Mouse (Mus musculus): ENCODE results near the gene Armc5. TPM values are rescaled to one million over a fixed set of nuclear protein-coding genes. Genes with fewer than 3 reads are reported as not detected.

Gene Armc5
- 8.2 and 8.5 TPM in 2 replicates for polyA plus RNA-seq (2014; fragmentation: Nextera tagmentation; extraction: Ambion mirVana)

- peak; percentile 23; the same call in 1 of the 2 replicates for ATAC-seq (ENCODE audit: insufficient number of reproducible peaks, insufficient read depth, low FRiP score, low read depth)
- no peaks in the 10 kb centered on the region for H3K9me3 ChIP-seq (ENCODE audit: control insufficient read depth, low read length)
- peak within 1 kb of the TSS; percentile 97 for H3K27ac ChIP-seq (replicated peaks in 1 of 2; ENCODE audit: control insufficient read depth in 1 of 2, insufficient read depth in 1 of 2, low read depth in 2 of 2, low read length in 2 of 2)
- H3K4me1 ChIP-seq (ENCODE audit: control insufficient read depth in 2 of 2, insufficient read depth in 2 of 2, low read length in 2 of 2), result peaks cover 6 to 14% of the 10 kb centered on the region in 2 experiments
- H3K36me3 ChIP-seq (ENCODE audit: control insufficient read depth, insufficient read depth, low read length), result peaks cover 39% of the 10 kb centered on the region
- H3K9ac ChIP-seq (ENCODE audit: low read length), result peak within 1 kb of the TSS; percentile 87
- WGBS, result 25% methylated on average over 37 of the region's 37 CpGs
- H3K4me3 ChIP-seq (ENCODE audit: control insufficient read depth in 1 of 2, insufficient read depth in 1 of 2, low read depth in 1 of 2, low read length in 2 of 2), result peak within 1 kb of the TSS; percentile 76 to 79
- H3K4me2 ChIP-seq (ENCODE audit: low read length), result peak within 1 kb of the TSS; percentile 84
- H3K27me3 ChIP-seq (ENCODE audit: control insufficient read depth, insufficient read depth, low read length), result no peaks in the 10 kb centered on the region
These were observed at the start of gene Armc5 for GRCm38 (mm10) chr7:128236856-128237592. Gene Armc5, plus strand, starts transcription at chr7:128237342.

- no peaks in the 10 kb centered on the region for H3K9me3 ChIP-seq (ENCODE audit: control insufficient read depth, low read length)
- peaks cover 5% of the 10 kb centered on the region; the same call in 1 of the 2 replicates for H3K36me3 ChIP-seq (ENCODE audit: control insufficient read depth, insufficient read depth, low read length)
- ATAC-seq (ENCODE audit: insufficient number of reproducible peaks, insufficient read depth, low FRiP score, low read depth), result no peak
- H3K27me3 ChIP-seq (ENCODE audit: control insufficient read depth, insufficient read depth, low read length), result no peaks in the 10 kb centered on the region
- H3K4me1 ChIP-seq (ENCODE audit: control insufficient read depth in 2 of 2, insufficient read depth in 2 of 2, low read length in 2 of 2), result peaks cover 1 to 6% of the 10 kb centered on the region in 2 experiments; a peak in 3 of 4 replicates
- H3K4me3 ChIP-seq (ENCODE audit: control insufficient read depth in 1 of 2, insufficient read depth in 1 of 2, low read depth in 1 of 2, low read length in 2 of 2), result no peak overlapping the region
- no peak overlapping the region for H3K27ac ChIP-seq (replicated peaks in 1 of 2; ENCODE audit: control insufficient read depth in 1 of 2, insufficient read depth in 1 of 2, low read depth in 2 of 2, low read length in 2 of 2)
- 88% methylated on average over 9 of the region's 9 CpGs for WGBS
- no peak overlapping the region for H3K4me2 ChIP-seq (ENCODE audit: low read length)
- no peak overlapping the region for H3K9ac ChIP-seq (ENCODE audit: low read length)
These were observed 35.5 kb upstream of the Armc5 start for GRCm38 (mm10) chr7:128201607-128202006.

DNA sequence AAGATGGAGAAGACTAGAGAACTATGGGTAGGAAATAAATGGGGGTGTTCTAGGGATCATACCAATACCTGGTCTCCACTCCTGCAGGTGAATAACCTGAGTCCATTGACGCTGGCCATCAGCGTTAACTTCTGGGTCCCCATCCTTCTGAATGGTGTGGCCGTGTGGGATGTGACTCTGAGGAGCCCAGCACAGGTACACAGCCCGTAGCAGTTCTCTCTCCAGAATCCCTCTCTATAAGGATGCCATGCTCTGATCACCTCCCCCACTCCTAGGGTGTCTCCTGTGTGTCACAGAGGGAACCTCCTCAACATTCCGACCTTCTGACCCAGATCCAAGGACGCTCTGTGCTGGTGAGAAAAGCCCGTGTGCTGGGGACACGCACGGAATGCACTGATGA lies 34.1 kb upstream of the Armc5 start:
- Histone ChIP-seq H3K9me3 (ENCODE audit: control insufficient read depth, low read length) (no peaks in the 10 kb centered on the region), H3K36me3 (ENCODE audit: control insufficient read depth, insufficient read depth, low read length) (peaks cover 5% of the 10 kb centered on the region; the same call in 1 of the 2 replicates), H3K4me2 (ENCODE audit: low read length) (no peak overlapping the region), H3K9ac (ENCODE audit: low read length) (no peak overlapping the region), H3K27ac (replicated peaks in 1 of 2; ENCODE audit: control insufficient read depth in 1 of 2, insufficient read depth in 1 of 2, low read depth in 2 of 2, low read length in 2 of 2) (no peak overlapping the region), H3K4me3 (ENCODE audit: control insufficient read depth in 1 of 2, insufficient read depth in 1 of 2, low read depth in 1 of 2, low read length in 2 of 2) (no peak overlapping the region), H3K27me3 (ENCODE audit: control insufficient read depth, insufficient read depth, low read length) (no peaks in the 10 kb centered on the region), H3K4me1 (ENCODE audit: control insufficient read depth in 2 of 2, insufficient read depth in 2 of 2, low read length in 2 of 2) (peaks cover 3 to 7% of the 10 kb centered on the region in 2 experiments; a peak in 3 of 4 replicates)
- whole genome bisulfite sequencing, result 64% methylated on average over 9 of the region's 9 CpGs
- no peak for ATAC-seq (ENCODE audit: insufficient number of reproducible peaks, insufficient read depth, low FRiP score, low read depth)

- no peak overlapping the region for H3K9ac ChIP-seq (ENCODE audit: low read length)
- no peak overlapping the region for H3K27ac ChIP-seq (replicated peaks in 1 of 2; ENCODE audit: control insufficient read depth in 1 of 2, insufficient read depth in 1 of 2, low read depth in 2 of 2, low read length in 2 of 2)
- no peaks in the 10 kb centered on the region for H3K9me3 ChIP-seq (ENCODE audit: control insufficient read depth, low read length)
- WGBS, result 93% methylated on average over 8 of the region's 8 CpGs
- H3K4me2 ChIP-seq (ENCODE audit: low read length), result no peak overlapping the region
- H3K27me3 ChIP-seq (ENCODE audit: control insufficient read depth, insufficient read depth, low read length), result no peaks in the 10 kb centered on the region
- H3K4me1 ChIP-seq (ENCODE audit: control insufficient read depth in 2 of 2, insufficient read depth in 2 of 2, low read length in 2 of 2), result peaks cover 3 to 7% of the 10 kb centered on the region in 2 experiments; a peak in 3 of 4 replicates
- no peak for ATAC-seq (ENCODE audit: insufficient number of reproducible peaks, insufficient read depth, low FRiP score, low read depth)
- H3K36me3 ChIP-seq (ENCODE audit: control insufficient read depth, insufficient read depth, low read length), result peaks cover 5% of the 10 kb centered on the region; the same call in 1 of the 2 replicates
- no peak overlapping the region for H3K4me3 ChIP-seq (ENCODE audit: control insufficient read depth in 1 of 2, insufficient read depth in 1 of 2, low read depth in 1 of 2, low read length in 2 of 2)
These were observed 33.0 kb upstream of the Armc5 start for GRCm38 (mm10) chr7:128204179-128204578.

- H3K36me3 ChIP-seq (ENCODE audit: control insufficient read depth, insufficient read depth, low read length), result peaks cover 5% of the 10 kb centered on the region; the same call in 1 of the 2 replicates
- 45% methylated on average over 18 of the region's 18 CpGs for WGBS
- H3K4me3 ChIP-seq (ENCODE audit: control insufficient read depth in 1 of 2, insufficient read depth in 1 of 2, low read depth in 1 of 2, low read length in 2 of 2), result peak overlapping the region; percentile 48 to 57
- no peaks in the 10 kb centered on the region for H3K27me3 ChIP-seq (ENCODE audit: control insufficient read depth, insufficient read depth, low read length)
- H3K27ac ChIP-seq (replicated peaks in 1 of 2; ENCODE audit: control insufficient read depth in 1 of 2, insufficient read depth in 1 of 2, low read depth in 2 of 2, low read length in 2 of 2), result peak overlapping the region; percentile 71 to 92
- H3K4me1 ChIP-seq (ENCODE audit: control insufficient read depth in 2 of 2, insufficient read depth in 2 of 2, low read length in 2 of 2), result peaks cover 3 to 7% of the 10 kb centered on the region in 2 experiments; a peak in 3 of 4 replicates
- H3K9ac ChIP-seq (ENCODE audit: low read length), result peak overlapping the region; percentile 83
- peak overlapping the region; percentile 64 for H3K4me2 ChIP-seq (ENCODE audit: low read length)
- 0 out of 2 replicates have a peak, but pooled peaks have one; percentile 23 for ATAC-seq (ENCODE audit: insufficient number of reproducible peaks, insufficient read depth, low FRiP score, low read depth)
- no peaks in the 10 kb centered on the region for H3K9me3 ChIP-seq (ENCODE audit: control insufficient read depth, low read length)
These were observed 31.4 kb upstream of the Armc5 start for GRCm38 (mm10) chr7:128205695-128206094.

DNA sequence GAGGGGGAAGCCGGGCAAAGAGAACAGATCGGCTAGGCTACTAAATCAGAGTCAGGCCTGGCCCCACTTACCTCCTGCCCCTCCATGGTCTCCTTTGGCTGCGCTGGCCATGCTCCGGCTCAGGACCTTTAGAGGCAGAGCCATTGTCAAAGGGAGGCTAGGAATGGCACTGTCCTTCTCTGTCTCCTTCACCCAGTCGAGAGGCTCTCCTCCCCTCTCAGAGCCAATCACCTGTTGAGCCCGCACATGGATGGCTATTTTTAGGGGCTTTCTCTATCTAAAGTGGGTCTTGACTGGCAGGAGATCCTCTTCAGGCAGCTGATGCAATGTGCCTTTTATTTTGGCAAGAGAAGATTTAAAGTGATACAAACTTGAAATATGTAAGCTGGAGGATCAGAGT lies 31.0 kb upstream of the Armc5 start, which contains the start of gene Cox6a2:
Gene Cox6a2 (minus strand): TSS at position 236 of the 400 bp plus-strand sequence.
- Histone ChIP-seq H3K27me3 (ENCODE audit: control insufficient read depth, insufficient read depth, low read length) (no peaks in the 10 kb centered on the region), H3K4me3 (ENCODE audit: control insufficient read depth in 1 of 2, insufficient read depth in 1 of 2, low read depth in 1 of 2, low read length in 2 of 2) (peak within 1 kb of the TSS; percentile 48 to 57), H3K27ac (replicated peaks in 1 of 2; ENCODE audit: control insufficient read depth in 1 of 2, insufficient read depth in 1 of 2, low read depth in 2 of 2, low read length in 2 of 2) (peak within 1 kb of the TSS; percentile 71 to 92), H3K36me3 (ENCODE audit: control insufficient read depth, insufficient read depth, low read length) (peaks cover 5% of the 10 kb centered on the region; the same call in 1 of the 2 replicates), H3K4me1 (ENCODE audit: control insufficient read depth in 2 of 2, insufficient read depth in 2 of 2, low read length in 2 of 2) (peaks cover 3 to 7% of the 10 kb centered on the region in 2 experiments; a peak in 3 of 4 replicates), H3K9me3 (ENCODE audit: control insufficient read depth, low read length) (no peaks in the 10 kb centered on the region), H3K9ac (ENCODE audit: low read length) (peak within 1 kb of the TSS; percentile 83), H3K4me2 (ENCODE audit: low read length) (peak within 1 kb of the TSS; percentile 64)
- 37% methylated on average over 6 of the region's 6 CpGs for WGBS
- ATAC-seq (ENCODE audit: insufficient number of reproducible peaks, insufficient read depth, low FRiP score, low read depth), result peak; percentile 87

DNA sequence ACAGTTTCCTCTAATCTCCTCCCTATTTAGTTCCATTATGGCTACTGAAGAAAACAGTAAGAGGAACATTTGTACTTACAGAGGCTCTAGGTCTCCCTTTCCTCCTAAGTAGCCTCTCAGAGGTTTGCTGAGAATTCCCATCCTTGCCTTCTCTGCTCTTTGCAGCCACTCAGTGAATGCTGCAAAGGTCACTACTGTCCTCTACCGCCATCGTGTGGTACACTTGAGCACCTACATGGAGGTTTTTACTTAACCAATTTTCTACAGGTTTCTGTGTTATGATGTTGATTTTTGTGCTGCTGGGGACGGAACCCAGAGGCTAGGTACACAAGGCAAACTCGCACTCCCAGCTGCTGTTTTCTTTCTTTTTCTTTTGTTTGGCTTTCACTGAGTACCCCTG lies 29.0 kb upstream of the Armc5 start:
- Histone ChIP-seq H3K9me3 (ENCODE audit: control insufficient read depth, low read length) (no peaks in the 10 kb centered on the region), H3K27ac (replicated peaks in 1 of 2; ENCODE audit: control insufficient read depth in 1 of 2, insufficient read depth in 1 of 2, low read depth in 2 of 2, low read length in 2 of 2) (no peak overlapping the region), H3K4me3 (ENCODE audit: control insufficient read depth in 1 of 2, insufficient read depth in 1 of 2, low read depth in 1 of 2, low read length in 2 of 2) (no peak overlapping the region), H3K4me2 (ENCODE audit: low read length) (no peak overlapping the region), H3K36me3 (ENCODE audit: control insufficient read depth, insufficient read depth, low read length) (peaks cover 5% of the 10 kb centered on the region; the same call in 1 of the 2 replicates), H3K9ac (ENCODE audit: low read length) (no peak overlapping the region), H3K4me1 (ENCODE audit: control insufficient read depth in 2 of 2, insufficient read depth in 2 of 2, low read length in 2 of 2) (peaks cover 3 to 7% of the 10 kb centered on the region in 2 experiments; a peak in 3 of 4 replicates), H3K27me3 (ENCODE audit: control insufficient read depth, insufficient read depth, low read length) (no peaks in the 10 kb centered on the region)
- ATAC-seq (ENCODE audit: insufficient number of reproducible peaks, insufficient read depth, low FRiP score, low read depth), result no peak
- 5% methylated on average over 4 of the region's 4 CpGs for WGBS
